Mouse (Mus musculus) ES-E14 (cell line): ENCODE measurements around the gene Scamp3. TPM values are rescaled to one million over a fixed set of nuclear protein-coding genes. Genes with fewer than 3 reads are reported as not detected.

Experiments used
- DNase-seq: peaks from one replicate; pipeline ENCODE4 v3.0.0-alpha.2; 2013; ENCODE audit warnings: low read depth, low spot score
- H3K27ac ChIP-seq: 2 replicates; pipeline ENCODE4 v1.5.1; 2012; ENCODE audit warnings: low read depth, mild to moderate bottlenecking, low read length, moderate library complexity, mixed read lengths; ENCODE audit not compliant: poor library complexity, insufficient read depth, severe bottlenecking
- H3K36me3 ChIP-seq: 2 replicates; pipeline ENCODE4 v1.6.1; 2012; ENCODE audit warnings: mild to moderate bottlenecking, low read length, moderate library complexity, mixed read lengths; ENCODE audit not compliant: control insufficient read depth, poor library complexity, insufficient read depth, severe bottlenecking
- H3K4me1 ChIP-seq, 2 experiments: fragments of 150-350 bp in 1 of 2; sonication (generic) in 1 of 2; 2 replicates each; pipeline ENCODE4 v1.6.1; 2012; ENCODE audit warnings: low read length in 2 of 2, mild to moderate bottlenecking in 1 of 2, mixed read lengths in 1 of 2; ENCODE audit not compliant: control insufficient read depth in 2 of 2, insufficient read depth in 2 of 2, poor library complexity in 1 of 2
- H3K4me3 ChIP-seq, 2 experiments: fragments of 150-350 bp in 1 of 2; sonication (generic) in 1 of 2; 2 replicates each; pipeline ENCODE4 v1.5.1; 2012; ENCODE audit warnings: low read length in 2 of 2, low read depth in 1 of 2, mild to moderate bottlenecking in 1 of 2, mixed read lengths in 1 of 2; ENCODE audit not compliant: insufficient read depth in 1 of 2, poor library complexity in 1 of 2, severe bottlenecking in 1 of 2
- H3K9ac ChIP-seq: 2 replicates; pipeline ENCODE4 v1.6.1; 2012; ENCODE audit warnings: low read depth, mild to moderate bottlenecking, low read length, mixed read lengths; ENCODE audit not compliant: poor library complexity, insufficient read depth, severe bottlenecking
- H3K9me3 ChIP-seq: fragments of 150-350 bp; sonication (generic); 2 replicates; pipeline ENCODE4 v1.6.1; 2012; ENCODE audit warnings: low read depth, mild to moderate bottlenecking, low read length; ENCODE audit not compliant: control insufficient read depth, insufficient read depth
- CHD2 ChIP-seq: IDR thresholded peaks from 2 replicates; pipeline ENCODE4 v1.6.1; 2014; ENCODE audit warnings: mild to moderate bottlenecking, low read depth, low read length, inconsistent platforms
- HCFC1 ChIP-seq: IDR thresholded peaks from 2 replicates; pipeline ENCODE4 v1.6.1; 2012; ENCODE audit warnings: low read length, inconsistent platforms, borderline replicate concordance; ENCODE audit not compliant: insufficient read depth
- MAFK ChIP-seq: IDR thresholded peaks from 2 replicates; pipeline ENCODE4 v1.6.1; 2014; ENCODE audit warnings: mild to moderate bottlenecking, low read depth, low read length, inconsistent platforms; ENCODE audit not compliant: insufficient read depth
- ZC3H11A ChIP-seq: IDR thresholded peaks from 2 replicates; pipeline ENCODE4 v1.6.1; 2012; ENCODE audit warnings: low read depth, mild to moderate bottlenecking, inconsistent platforms, low read length, borderline replicate concordance
- ZNF384 ChIP-seq: IDR thresholded peaks from 2 replicates; pipeline ENCODE4 v1.6.1; 2012; ENCODE audit warnings: low read depth, low read length, inconsistent platforms
- in situ Hi-C, 2 experiments: fragments of 600-800 bp; cut with MboI; formaldehyde crosslinking; loops; one replicate each; pipeline ENCODE4 v1.15.1; 2025; ENCODE audit warnings: low sequenced_read_pairs in 2 of 2, inconsistent platforms in 1 of 2; ENCODE audit not compliant: unreplicated experiment in 2 of 2
- total RNA-seq: library from RNA; depleted of rRNA; stranded (reverse); fragments of 300-350 nt; gene quantifications from 2 replicates; pipeline ENCODE4 v1.2.3, GENCODE M21; 2012

The Scamp3 gene
- total RNA-seq, 1 experiment = 83.2 TPM

GRCm38 (mm10) chr3:89183058-89183958 lies 6.0 kb downstream of the Scamp3 start, which contains the start of gene Fam189b:
Fam189b (plus strand) TSS chr3:89183143.
- Histone ChIP-seq H3K36me3 (peaks cover 19% of the 10 kb centered on the region), H3K27ac (no peak within 1 kb of the TSS), H3K9me3 (no peaks in the 10 kb centered on the region)

GRCm38 (mm10) chr3:89183959-89184315 lies 6.7 kb downstream of the Scamp3 start:
- Histone ChIP-seq H3K9ac (peak overlapping the region; percentile 79; the same call in 1 of the 2 replicates), H3K36me3 (peaks cover 18% of the 10 kb centered on the region), H3K9me3 (no peaks in the 10 kb centered on the region), H3K4me3 (peak overlapping the region; percentile 72 to 83; a peak in 3 of 4 replicates), H3K4me1 (peaks cover 5 to 26% of the 10 kb centered on the region in 2 experiments; a peak in 3 of 4 replicates), H3K27ac (no peak overlapping the region)
- in situ Hi-C loops = no loop called here
- TF ChIP-seq ZNF384 (no peak), ZC3H11A (no peak), CHD2 (no peak), HCFC1 (no peak), MAFK (no peak)
- DNase-seq = no peak

More at GRCm38 (mm10) chr3:89183058-89183958, 6.0 kb downstream of the Scamp3 start, which contains the start of gene Fam189b:
- H3K9ac ChIP-seq = peak within 1 kb of the TSS; percentile 79
- peaks cover 6 to 27% of the 10 kb centered on the region in 2 experiments; a peak in 3 of 4 replicates for H3K4me1 ChIP-seq
- in situ Hi-C loops = no loop called here
- peak; percentile 77 for DNase-seq
- TF ChIP-seq ZC3H11A (no peak), HCFC1 (peak; percentile 89)
- peak within 1 kb of the TSS; percentile 72 to 83 for H3K4me3 ChIP-seq

GRCm38 (mm10) chr3:89187197-89187596 lies 9.9 kb downstream of the Scamp3 start:
- Histone ChIP-seq H3K4me3 (peak overlapping the region; percentile 54 to 58; a peak in 3 of 4 replicates), H3K9ac (peak overlapping the region; percentile 60), H3K27ac (no peak overlapping the region), H3K36me3 (no peaks in the 10 kb centered on the region; the same call in 1 of the 2 replicates), H3K4me1 (peaks cover 5 to 23% of the 10 kb centered on the region in 2 experiments; a peak in 3 of 4 replicates), H3K9me3 (no peaks in the 10 kb centered on the region)
- TF ChIP-seq ZNF384 = no peak
- no peak for TF ChIP-seq CHD2
- in situ Hi-C loops = no loop called here
- no peak for DNase-seq

- TF ChIP-seq ZC3H11A = no peak
- no peak for TF ChIP-seq HCFC1
- TF ChIP-seq CHD2 = no peak
- TF ChIP-seq ZNF384 = no peak
- no peak for TF ChIP-seq MAFK
- in situ Hi-C loops = no loop called here
- no peak for DNase-seq
- no peak overlapping the region for H3K27ac ChIP-seq
- no peaks in the 10 kb centered on the region for H3K36me3 ChIP-seq
- no peaks in the 10 kb centered on the region for H3K9me3 ChIP-seq
- H3K4me1 ChIP-seq = peaks cover 5 to 23% of the 10 kb centered on the region in 2 experiments; a peak in 3 of 4 replicates
- 0 out of 2 replicates have a peak overlapping the region, but pooled peaks have one; percentile 60 for H3K9ac ChIP-seq
- peak overlapping the region; percentile 0 to 54; a peak in 2 of 4 replicates for H3K4me3 ChIP-seq
Observed at GRCm38 (mm10) chr3:89187690-89188477, 10.6 kb downstream of the Scamp3 start.
